8 mouse cellular contexts compared by ENCODE assay signal in genomic region chr19:46075616-46076607, GRCm38 (mm10). TPM values are rescaled to one million over a fixed set of nuclear protein-coding genes. Genes with fewer than 3 reads are reported as not detected.
DNase-seq lines count a peak whose midpoint lies in the region; ATAC-seq and TF ChIP-seq lines count a peak whose summit lies in the region.

Gene Nolc1, plus strand, starts transcription at chr19:46075863.

- H3K36me3 ChIP-seq in G1E (replicated peaks) = peaks cover 77% of the 10 kb centered on the region
- peaks cover 27% of the 10 kb centered on the region for H3K36me3 ChIP-seq in forebrain, embryonic 16.5 days (ENCODE audit: control insufficient read depth, insufficient read depth)
- peaks cover 64% of the 10 kb centered on the region for H3K36me3 ChIP-seq in lung, embryonic 14.5 days (ENCODE audit: insufficient read depth)
- H3K36me3 ChIP-seq in thymus, adult 2 months (ENCODE audit: control insufficient read depth, insufficient read depth, low read length) = peaks cover 13% of the 10 kb centered on the region

- no peaks in the 10 kb centered on the region for H3K27me3 ChIP-seq in G1E (ENCODE audit: insufficient read depth, low read length)
- H3K27me3 ChIP-seq in forebrain, embryonic 16.5 days (replicated peaks; ENCODE audit: control insufficient read depth, insufficient read depth, low read length) = no peaks in the 10 kb centered on the region
- H3K27me3 ChIP-seq in lung, embryonic 14.5 days (ENCODE audit: insufficient read depth, low read length) = no peaks in the 10 kb centered on the region
- no peaks in the 10 kb centered on the region for H3K27me3 ChIP-seq in thymus, adult 2 months (ENCODE audit: control insufficient read depth, insufficient read depth, low read length)

- TF ChIP-seq CTCF in G1E (IDR thresholded peaks at IDR 0.05; ENCODE audit: low read depth, low read length) = no peak
- no peak for TF ChIP-seq CTCF in layer of hippocampus, adult 2 months (conservative IDR thresholded peaks at IDR 0.05)
- TF ChIP-seq CTCF in lung, embryonic 14.5 days (IDR thresholded peaks at IDR 0.05; ENCODE audit: low read depth) = peak; percentile 36; the same call in 1 of the 2 replicates
- no peak for TF ChIP-seq CTCF in olfactory bulb, adult 2 months (IDR thresholded peaks at IDR 0.05; ENCODE audit: insufficient read depth, low read depth, low read length)
- peak; percentile 54; the same call in 1 of the 2 replicates for TF ChIP-seq CTCF in thymus, adult 2 months (IDR thresholded peaks at IDR 0.05; ENCODE audit: borderline replicate concordance, control insufficient read depth, extremely low read depth, insufficient read depth, low read length, poor library complexity)

- intact Hi-C loops in heart, postnatal 36 days (cut with DNase I) = loop anchor here (1.0 kb wide), 1 partner anchor 19 kb away; no protein-coding TSS in a partner anchor

- H3K27ac ChIP-seq in forebrain, embryonic 16.5 days (ENCODE audit: low read length) = peak within 1 kb of the TSS; percentile 49; the same call in 1 of the 2 replicates
- H3K27ac ChIP-seq in layer of hippocampus, adult 2 months = peak within 1 kb of the TSS; percentile 66
- H3K27ac ChIP-seq in lung, embryonic 14.5 days (ENCODE audit: low read depth) = peak within 1 kb of the TSS; percentile 92
- no peak within 1 kb of the TSS; the same call in 1 of the 2 replicates for H3K27ac ChIP-seq in olfactory bulb, adult 2 months (ENCODE audit: insufficient read depth, low read depth, low read length)
- no peak within 1 kb of the TSS for H3K27ac ChIP-seq in thymus, adult 2 months (ENCODE audit: control insufficient read depth, insufficient read depth, low read length)

- DNase-seq in G1E (ENCODE audit: low spot score) = peak; percentile 92
- peak; percentile 98 to 99 for DNase-seq in cerebellum, adult 18-20 months
- DNase-seq in heart, postnatal 36 days = peak; percentile 99
- DNase-seq in layer of hippocampus, adult 2 months (ENCODE audit: low spot score in 2 of 2) = peak; percentile 99 to 100
- peak; percentile 99 for DNase-seq in lung, embryonic 14.5 days
- DNase-seq in thymus, adult 2 months = peak; percentile 99

- under 1% methylated on average over 66 of the region's 66 CpGs for WGBS in forebrain, embryonic 16.5 days
- WGBS in lung, embryonic 14.5 days = under 1% methylated on average over 66 of the region's 66 CpGs
- under 1% methylated on average over 66 of the region's 66 CpGs for WGBS in olfactory bulb, adult 2 months
- WGBS in thymus, adult 2 months = under 1% methylated on average over 66 of the region's 66 CpGs

- H3K4me3 ChIP-seq in G1E (ENCODE audit: low read depth, low read length) = peak within 1 kb of the TSS; percentile 91
- peak within 1 kb of the TSS; percentile 80 for H3K4me3 ChIP-seq in forebrain, embryonic 16.5 days (replicated peaks; ENCODE audit: low read length)
- peak within 1 kb of the TSS; percentile 86 for H3K4me3 ChIP-seq in layer of hippocampus, adult 2 months
- H3K4me3 ChIP-seq in lung, embryonic 14.5 days (ENCODE audit: low read depth, low read length) = peak within 1 kb of the TSS; percentile 86
- peak within 1 kb of the TSS; percentile 77 for H3K4me3 ChIP-seq in olfactory bulb, adult 2 months (ENCODE audit: insufficient read depth, low read depth, low read length)
- H3K4me3 ChIP-seq in thymus, adult 2 months (ENCODE audit: control insufficient read depth, insufficient read depth, low read length) = peak within 1 kb of the TSS; percentile 68

- H3K9ac ChIP-seq in forebrain, embryonic 16.5 days (replicated peaks; ENCODE audit: low read depth, low read length) = peak within 1 kb of the TSS; percentile 64
- peak within 1 kb of the TSS; percentile 74 for H3K9ac ChIP-seq in lung, embryonic 14.5 days

- TF ChIP-seq POLR2A in olfactory bulb, adult 2 months (IDR thresholded peaks at IDR 0.05; ENCODE audit: insufficient read depth, low read depth, low read length) = peak; percentile 58; the same call in 1 of the 2 replicates
- TF ChIP-seq POLR2A in thymus, adult 2 months (IDR thresholded peaks at IDR 0.05; ENCODE audit: control insufficient read depth, extremely low read depth, insufficient read depth, low read length, poor library complexity) = 0 out of 2 replicates have a peak, but pooled peaks have one; percentile 52

- peak; percentile 91 for ATAC-seq in G1E (ENCODE audit: extremely low read depth, insufficient number of reproducible peaks, low FRiP score, poor library complexity, severe bottlenecking)
- ATAC-seq in forebrain, embryonic 16.5 days = peak; percentile 97
- ATAC-seq in lung, embryonic 14.5 days (ENCODE audit: insufficient read depth) = peak; percentile 98

- H3K4me1 ChIP-seq in G1E (ENCODE audit: insufficient read depth, low read depth, low read length) = peaks cover 48% of the 10 kb centered on the region
- H3K4me1 ChIP-seq in forebrain, embryonic 16.5 days (replicated peaks; ENCODE audit: control insufficient read depth, insufficient read depth, low read length) = peaks cover 17% of the 10 kb centered on the region
- 0 out of 2 replicates have a peak, but pooled peaks cover 4% of the 10 kb centered on the region for H3K4me1 ChIP-seq in lung, embryonic 14.5 days (ENCODE audit: insufficient read depth)
- peaks cover 3% of the 10 kb centered on the region; the same call in 1 of the 2 replicates for H3K4me1 ChIP-seq in olfactory bulb, adult 2 months (ENCODE audit: control insufficient read depth, insufficient read depth, low read length)
- H3K4me1 ChIP-seq in thymus, adult 2 months (replicated peaks; ENCODE audit: control insufficient read depth, insufficient read depth, low read length) = no peaks in the 10 kb centered on the region

- H3K4me2 ChIP-seq in forebrain, embryonic 16.5 days (ENCODE audit: low read length) = peak within 1 kb of the TSS; percentile 85
- H3K4me2 ChIP-seq in lung, embryonic 14.5 days = peak within 1 kb of the TSS; percentile 81

- no peaks in the 10 kb centered on the region for H3K9me3 ChIP-seq in G1E (replicated peaks)
- no peaks in the 10 kb centered on the region for H3K9me3 ChIP-seq in forebrain, embryonic 16.5 days (ENCODE audit: control insufficient read depth, low read length)
- no peaks in the 10 kb centered on the region for H3K9me3 ChIP-seq in lung, embryonic 14.5 days (ENCODE audit: low read depth, low read length)

RNA-seq across cellular contexts. Expression of gene Nolc1, which starts in this region (rescaled TPM):
- total RNA-seq in G1E (2014; fragmentation: Nextera tagmentation) (116 and 130 TPM in 2 replicates), G1E (2017) (121 and 153 TPM in 2 replicates)
- polyA plus RNA-seq in G1E (2012) = 145 and 147 TPM in 2 replicates
- polyA plus RNA-seq in forebrain, embryonic 16.5 days (2015; fragmentation: Nextera tagmentation; extraction: Ambion mirVana) = 79.5 and 80.8 TPM in 2 replicates
- total RNA-seq in heart, postnatal 36 days (2021) = 10 to 100 TPM; 14.4 to 19.8 TPM
- 10 to 100 TPM; 48.7 to 51.8 TPM for total RNA-seq in layer of hippocampus, adult 2 months (2021)
- polyA plus RNA-seq in lung, embryonic 14.5 days (2014; fragmentation: Nextera tagmentation; extraction: Ambion mirVana) = 99.3 and 105 TPM in 2 replicates
- not detected in 2 replicates for polyA plus RNA-seq in olfactory bulb, adult 2 months (2012; ENCODE audit: insufficient read depth, insufficient read length, low replicate concordance, missing spikeins)
- polyA plus RNA-seq in thymus, adult 2 months (2012; rRNA removed) = 19.5 and 23.3 TPM in 2 replicates

Comparison
In these comparisons a context has a peak if more than half of its experiments do, and no peak if none do; other contexts are left out.
1. CTCF ChIP-seq: peak in lung, embryonic 14.5 days (single experiment) and thymus, adult 2 months (single experiment); none in G1E (single experiment), layer of hippocampus, adult 2 months (single experiment) and olfactory bulb, adult 2 months (single experiment).
2. H3K27ac ChIP-seq: peak in forebrain, embryonic 16.5 days (single experiment), layer of hippocampus, adult 2 months (single experiment) and lung, embryonic 14.5 days (single experiment); none in olfactory bulb, adult 2 months (single experiment) and thymus, adult 2 months (single experiment).
3. Peak in every context shown above with its lines, with median percentiles within 50 percentile points of each other: ATAC-seq, DNase-seq and H3K4me3 ChIP-seq.